Mouse (Mus musculus) intestine, embryonic 15.5 days (tissue): ENCODE measurements around the gene Smyd3. TPM values are rescaled to one million over a fixed set of nuclear protein-coding genes. Genes with fewer than 3 reads are reported as not detected.
A peak's percentile ranks its signal among the peaks of the same experiment; 100 is the strongest.
"Not testable (repeated sequence)": the region's sequence is repeated elsewhere in the genome, so short reads cannot be mapped to it uniquely, and the experiment has no call there.

ENCODE experiments used
- ATAC-seq: fragments of 200-750 bp; cut with Nextera tagmentation; 2 replicates; pipeline ENCODE4 v1.8.0; 2017; ENCODE audit warnings: moderate TSS enrichment, moderate library complexity
- H3K27ac ChIP-seq: fragments of 300-500 bp; sonication (generic); 2 replicates; pipeline ENCODE4 v1.5.1; 2015; ENCODE audit warnings: mild to moderate bottlenecking, inconsistent platforms
- H3K27me3 ChIP-seq: fragments of 300-500 bp; sonication (generic); replicated peaks from 2 replicates; pipeline ENCODE4 v1.6.1; 2015; ENCODE audit warnings: inconsistent platforms
- H3K36me3 ChIP-seq: fragments of 300-500 bp; sonication (generic); 2 replicates; pipeline ENCODE4 v1.6.1; 2015; ENCODE audit warnings: inconsistent platforms
- H3K4me1 ChIP-seq: fragments of 300-500 bp; sonication (generic); replicated peaks from 2 replicates; pipeline ENCODE4 v1.6.1; 2015; ENCODE audit warnings: inconsistent platforms
- H3K4me2 ChIP-seq: fragments of 300-500 bp; sonication (generic); replicated peaks from 2 replicates; pipeline ENCODE4 v1.6.1; 2015; ENCODE audit warnings: mild to moderate bottlenecking, inconsistent platforms
- H3K4me3 ChIP-seq: fragments of 300-500 bp; sonication (generic); replicated peaks from 2 replicates; pipeline ENCODE4 v1.5.1; 2015; ENCODE audit warnings: inconsistent platforms
- H3K9ac ChIP-seq: fragments of 300-500 bp; sonication (generic); 2 replicates; pipeline ENCODE4 v1.6.1; 2015; ENCODE audit warnings: inconsistent platforms
- H3K9me3 ChIP-seq: fragments of 300-500 bp; sonication (generic); 2 replicates; pipeline ENCODE4 v1.6.1; 2016; ENCODE audit warnings: inconsistent platforms
- WGBS: fragments of 180-500 bp; shearing (Covaris S2); methylation state at CpG from one replicate; pipeline ENCODE4 v1.1.7; 2015; 5-methylcytosine and 5-hydroxymethylcytosine counted together
- polyA plus RNA-seq: library from polyadenylated mRNA; unstranded; fragments of >200 nt; fragmentation: Nextera tagmentation; extraction: Ambion mirVana; gene quantifications from 2 replicates; pipeline ENCODE4 v1.2.1, GENCODE M21; 2015

Smyd3 gene
- polyA plus RNA-seq, 1 experiment from 2014 or later = 18.1 TPM

DNA sequence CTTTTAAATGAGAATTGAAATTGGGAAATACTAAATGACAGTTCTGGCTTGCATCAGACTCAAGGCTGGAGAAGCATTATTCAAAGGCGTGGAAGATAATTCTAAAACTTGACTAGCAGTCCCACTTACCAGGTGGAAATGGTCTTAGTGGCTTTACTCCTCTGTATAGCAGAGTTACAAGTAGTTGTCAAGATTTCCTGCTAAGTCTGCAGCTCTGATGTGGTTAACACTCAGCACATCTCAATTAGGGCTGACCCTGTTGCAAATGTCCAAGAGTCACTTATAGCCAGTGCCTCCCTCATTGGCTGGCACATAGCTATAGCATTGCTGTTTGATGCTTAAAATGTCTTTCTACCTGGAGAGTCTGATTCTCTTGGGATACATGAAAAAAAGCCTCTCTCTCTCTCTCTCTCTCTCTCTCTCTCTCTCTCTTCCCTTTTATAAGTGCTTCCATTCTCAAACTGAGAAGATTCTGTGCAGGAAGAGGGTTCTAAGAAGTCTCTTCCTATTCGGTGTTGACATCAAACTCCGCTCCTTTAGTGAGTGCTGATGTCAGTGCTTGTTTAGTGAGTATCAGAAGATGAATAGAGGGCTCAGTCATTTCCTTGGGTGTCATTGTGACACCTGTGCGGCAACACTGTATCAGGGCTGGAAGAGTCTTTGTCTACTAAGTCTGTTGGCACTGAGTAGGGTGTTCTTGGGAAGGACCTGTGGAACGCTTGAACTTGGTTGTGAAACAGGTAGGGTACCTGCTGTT lies 31.3 kb upstream of the Smyd3 start:
- no peak for ATAC-seq
- Histone ChIP-seq H3K4me2 (no peak overlapping the region), H3K9ac (no peak overlapping the region)

DNA sequence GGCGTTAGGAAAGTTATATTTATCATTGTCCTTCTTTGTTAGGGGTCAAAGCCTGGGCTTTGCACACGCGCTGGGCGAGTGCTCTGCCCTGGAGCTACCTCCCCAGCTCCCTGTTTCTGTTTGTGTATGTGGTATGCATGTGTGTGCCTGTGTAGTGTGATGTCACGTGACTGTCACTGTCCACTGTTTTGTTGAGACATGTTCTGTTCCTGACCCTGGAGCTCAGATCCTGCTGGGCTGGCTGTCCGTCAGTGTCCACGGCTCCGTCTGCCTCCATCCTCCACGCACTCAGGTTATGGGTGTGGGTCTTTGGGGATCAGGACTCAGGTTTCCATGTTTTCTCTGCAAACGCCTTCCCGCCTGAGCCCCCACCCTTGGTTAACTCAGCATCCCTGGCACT lies 30.4 kb upstream of the Smyd3 start:
- Histone ChIP-seq H3K4me1 (peaks cover 7% of the 10 kb centered on the region), H3K4me2 (no peak overlapping the region), H3K27me3 (no peaks in the 10 kb centered on the region), H3K36me3 (no peaks in the 10 kb centered on the region), H3K9me3 (no peaks in the 10 kb centered on the region), H3K9ac (no peak overlapping the region), H3K4me3 (no peak overlapping the region), H3K27ac (no peak overlapping the region)
- WGBS = 69% methylated on average over 11 of the region's 11 CpGs
- no peak for ATAC-seq

More for the DNA sequence above, 31.3 kb upstream of the Smyd3 start:
- Histone ChIP-seq H3K4me3 (no peak overlapping the region), H3K36me3 (no peaks in the 10 kb centered on the region), H3K27ac (no peak overlapping the region), H3K27me3 (no peaks in the 10 kb centered on the region), H3K4me1 (peaks cover 7% of the 10 kb centered on the region), H3K9me3 (no peaks in the 10 kb centered on the region)
- WGBS = 91% methylated on average over 5 of the region's 5 CpGs

DNA sequence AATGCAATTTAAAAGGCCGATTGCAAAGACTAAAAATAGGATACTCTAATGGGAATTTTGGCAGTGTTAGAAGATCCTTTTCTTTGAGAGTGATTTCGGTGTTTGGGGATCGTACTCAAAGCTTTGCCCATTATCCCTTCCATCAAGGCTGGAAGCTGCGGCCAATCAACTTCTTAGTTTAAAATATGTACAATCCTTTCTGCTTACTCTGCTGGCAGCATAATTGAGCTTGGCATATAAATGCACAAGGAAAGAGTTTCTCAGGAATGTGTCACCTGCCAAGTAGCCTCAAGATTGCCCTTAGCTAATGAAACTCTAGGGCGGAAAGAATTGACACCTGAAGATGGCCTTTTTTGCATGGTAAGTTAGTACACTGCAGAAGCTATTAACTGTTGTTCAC lies 29.3 kb upstream of the Smyd3 start:
- peak overlapping the region; percentile 81; the same call in 1 of the 2 replicates for H3K9ac ChIP-seq
- no peaks in the 10 kb centered on the region for H3K36me3 ChIP-seq
- H3K27ac ChIP-seq = no peak overlapping the region
- H3K4me2 ChIP-seq = peak overlapping the region; percentile 66
- 14% methylated on average over 5 of the region's 5 CpGs for WGBS
- H3K9me3 ChIP-seq = no peaks in the 10 kb centered on the region
- ATAC-seq = no peak
- H3K27me3 ChIP-seq = no peaks in the 10 kb centered on the region
- peak overlapping the region; percentile 91 for H3K4me3 ChIP-seq
- peaks cover 7% of the 10 kb centered on the region for H3K4me1 ChIP-seq

DNA sequence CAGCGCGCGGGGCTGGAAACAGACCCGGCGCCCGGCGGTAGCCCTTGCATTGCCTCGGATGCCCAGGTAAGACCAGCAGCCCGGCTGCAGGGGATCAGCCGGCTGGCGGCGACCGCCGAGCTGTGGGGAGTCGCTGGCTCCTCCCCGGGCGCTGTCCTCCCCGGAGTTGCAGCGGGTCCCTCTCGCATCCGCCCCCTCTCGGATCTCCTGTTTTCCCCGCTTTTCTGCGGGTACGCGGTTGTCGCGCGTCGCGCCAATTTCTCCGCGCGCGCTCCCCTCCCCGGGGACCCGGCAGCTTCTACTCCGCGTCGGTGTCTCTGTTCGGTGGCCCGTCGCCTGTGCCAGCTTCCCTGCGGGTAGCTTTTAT lies 28.7 kb upstream of the Smyd3 start:
- H3K36me3 ChIP-seq = no peaks in the 10 kb centered on the region
- peak overlapping the region; percentile 91 for H3K4me3 ChIP-seq
- peak overlapping the region; percentile 66 for H3K4me2 ChIP-seq
- peak overlapping the region; percentile 96 for H3K27ac ChIP-seq
- no peaks in the 10 kb centered on the region for H3K9me3 ChIP-seq
- no peaks in the 10 kb centered on the region for H3K27me3 ChIP-seq
- H3K4me1 ChIP-seq = peaks cover 7% of the 10 kb centered on the region
- WGBS = under 1% methylated on average over 44 of the region's 44 CpGs
- peak; percentile 89 for ATAC-seq
- H3K9ac ChIP-seq = peak overlapping the region; percentile 81

DNA sequence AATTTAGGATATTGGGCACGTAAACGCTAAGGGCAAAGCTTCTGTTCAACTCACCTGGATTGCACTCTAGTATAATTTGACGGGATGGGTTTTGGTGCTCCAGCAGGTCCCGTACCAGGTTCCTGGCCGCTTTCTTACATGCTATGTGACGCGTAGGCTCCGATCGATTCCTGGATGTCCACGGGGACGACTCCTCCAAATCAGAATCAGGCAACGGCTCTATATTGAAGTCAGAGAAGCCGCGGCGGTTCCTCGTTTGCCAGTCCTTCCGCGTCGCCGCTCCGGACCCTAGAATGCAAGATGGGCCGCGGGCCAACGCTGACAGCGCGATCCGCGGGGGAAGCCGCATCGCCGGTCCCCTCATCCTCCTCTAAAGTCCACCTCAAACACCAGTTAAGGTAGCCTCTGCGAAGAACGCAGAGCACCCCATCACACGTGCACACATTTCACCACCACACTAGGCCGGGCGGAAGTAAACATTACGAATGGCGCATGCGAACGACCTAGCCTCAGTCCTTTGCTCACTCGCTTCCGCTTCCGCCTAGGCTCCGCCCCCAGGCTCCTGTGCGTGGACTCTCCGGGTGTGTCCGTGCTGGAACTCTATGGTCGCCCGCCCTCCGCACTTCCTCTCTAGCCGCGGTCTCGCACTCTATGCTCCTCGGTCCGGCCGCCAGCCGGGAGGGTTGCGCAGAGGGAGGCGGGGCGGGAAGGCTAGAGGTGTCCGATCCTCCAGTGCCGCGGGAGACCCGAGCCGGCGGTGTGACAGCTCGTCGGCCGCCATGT lies 28.1 kb upstream of the Smyd3 start, which contains the start of the genes Tfb2m and Cnst:
Gene Tfb2m, minus strand, starts transcription at position 500 of the 783 bp plus-strand sequence.
Gene Cnst, plus strand, starts transcription at position 603 of the 783 bp plus-strand sequence.
- Histone ChIP-seq H3K27ac (peak within 1 kb of the TSS; percentile 96), H3K9ac (peak within 1 kb of the TSS; percentile 81), H3K4me3 (peak within 1 kb of the TSS; percentile 91), H3K4me2 (peak within 1 kb of the TSS; percentile 66)
- ATAC-seq = peak; percentile 98
- under 1% methylated on average over 69 of the region's 69 CpGs for WGBS
- H3K36me3 ChIP-seq, H3K27me3 ChIP-seq, H3K9me3 ChIP-seq, H3K4me1 ChIP-seq: not testable (repeated sequence)

DNA sequence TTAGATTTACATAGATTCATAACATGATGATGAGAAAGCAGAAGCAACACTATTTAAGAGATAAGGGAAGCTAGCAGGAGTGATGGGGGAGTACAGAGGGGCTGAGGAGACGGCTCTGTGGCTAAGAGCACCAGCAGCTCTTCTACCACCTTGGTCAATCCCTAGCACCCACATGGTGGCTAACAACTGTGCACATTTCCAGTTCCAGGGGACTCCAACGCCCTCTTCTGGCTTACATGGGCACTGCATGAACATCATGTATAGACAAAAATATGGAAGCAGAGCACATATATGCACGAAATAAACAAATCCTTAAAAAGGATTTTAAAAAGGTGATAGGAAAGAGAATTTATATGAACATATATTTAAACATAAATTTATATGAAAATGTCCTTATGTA lies 23.7 kb upstream of the Smyd3 start:
- Histone ChIP-seq H3K9me3 (no peaks in the 10 kb centered on the region), H3K27ac (no peak overlapping the region), H3K9ac (no peak overlapping the region), H3K4me2 (no peak overlapping the region), H3K4me1 (peaks cover 6% of the 10 kb centered on the region), H3K4me3 (no peak overlapping the region), H3K27me3 (no peaks in the 10 kb centered on the region), H3K36me3 (0 out of 2 replicates have a peak, but pooled peaks cover 4% of the 10 kb centered on the region)
- no peak for ATAC-seq
- 59% methylated on average over 3 of the region's 3 CpGs for WGBS

DNA sequence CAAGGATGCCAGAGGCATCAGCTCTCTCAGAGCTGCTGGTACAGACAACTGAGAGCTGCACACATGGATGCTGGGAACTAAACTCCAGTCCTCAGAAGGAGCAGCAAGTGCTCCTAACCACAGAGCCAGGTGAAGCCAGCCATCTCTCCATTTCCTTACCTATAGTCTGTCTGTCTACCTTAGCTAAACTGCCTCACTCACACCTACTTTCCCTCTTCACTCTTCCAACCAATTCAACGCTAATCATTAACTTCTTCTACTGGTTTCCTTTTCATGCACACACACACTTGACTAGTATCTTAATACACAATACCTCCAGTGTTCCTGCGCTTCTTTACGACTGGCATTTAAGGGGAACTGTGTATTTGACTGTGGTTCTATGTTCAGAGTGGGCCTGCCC lies 22.0 kb upstream of the Smyd3 start:
- no peak overlapping the region for H3K9ac ChIP-seq
- H3K9me3 ChIP-seq = no peaks in the 10 kb centered on the region
- H3K4me1 ChIP-seq = 0 out of 2 replicates have a peak, but pooled peaks cover 3% of the 10 kb centered on the region
- peak; percentile 85 for ATAC-seq
- H3K27ac ChIP-seq = no peak overlapping the region
- no peak overlapping the region for H3K4me3 ChIP-seq
- H3K36me3 ChIP-seq = 0 out of 2 replicates have a peak, but pooled peaks cover 4% of the 10 kb centered on the region
- 72% methylated on average over 3 of the region's 3 CpGs for WGBS
- no peaks in the 10 kb centered on the region for H3K27me3 ChIP-seq
- H3K4me2 ChIP-seq = no peak overlapping the region

DNA sequence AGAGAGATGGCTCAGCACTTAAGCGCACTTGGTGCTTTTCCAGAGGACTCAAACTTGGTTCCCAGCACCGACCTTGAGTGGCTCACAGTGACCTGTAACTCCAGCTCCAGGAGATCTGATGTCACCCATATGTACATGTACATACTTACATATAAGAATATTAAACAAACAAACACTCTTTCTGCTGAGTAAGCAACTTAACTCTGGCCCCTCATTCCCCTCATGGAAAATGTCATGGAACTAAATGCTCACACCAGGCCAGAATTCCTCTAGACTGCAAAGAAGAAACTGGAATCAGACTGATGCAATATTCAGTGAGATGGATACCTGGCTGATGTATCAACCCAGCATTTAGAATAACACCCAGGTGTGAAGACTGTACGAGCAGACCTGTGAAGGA lies 21.2 kb upstream of the Smyd3 start:
- Histone ChIP-seq H3K4me3 (no peak overlapping the region), H3K27ac (no peak overlapping the region)
- WGBS = 96% methylated on average over 3 of the region's 3 CpGs

DNA sequence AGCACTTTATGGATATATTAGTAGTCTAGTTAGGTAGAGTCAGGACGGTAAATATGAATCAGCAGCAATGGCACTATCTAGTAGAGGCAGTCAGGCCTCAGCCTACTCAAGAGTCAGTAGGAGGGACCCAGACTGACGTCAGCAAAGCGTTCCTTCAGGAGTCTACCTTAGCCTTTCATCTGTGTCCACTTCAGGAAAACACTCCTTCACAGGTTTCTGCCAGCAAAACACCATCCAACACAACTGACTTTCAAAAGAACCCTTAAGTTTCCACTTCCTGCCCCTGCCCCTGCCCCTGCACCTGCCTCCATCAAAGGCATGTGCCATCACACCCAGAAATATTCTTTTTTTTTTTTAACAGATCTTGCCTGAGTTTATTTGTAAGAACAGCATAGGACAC lies 2.1 kb upstream of the Smyd3 start:
- ATAC-seq = no peak
- Histone ChIP-seq H3K4me1 (0 out of 2 replicates have a peak, but pooled peaks cover 2% of the 10 kb centered on the region), H3K4me3 (no peak overlapping the region), H3K9me3 (no peaks in the 10 kb centered on the region), H3K9ac (no peak overlapping the region), H3K27me3 (no peaks in the 10 kb centered on the region), H3K36me3 (no peaks in the 10 kb centered on the region), H3K27ac (no peak overlapping the region), H3K4me2 (no peak overlapping the region)
- 76% methylated on average over 3 of the region's 3 CpGs for WGBS

More for the DNA sequence above, 21.2 kb upstream of the Smyd3 start:
- Histone ChIP-seq H3K4me2 (no peak overlapping the region), H3K9me3 (no peaks in the 10 kb centered on the region), H3K4me1 (0 out of 2 replicates have a peak, but pooled peaks cover 3% of the 10 kb centered on the region), H3K27me3 (no peaks in the 10 kb centered on the region), H3K36me3 (0 out of 2 replicates have a peak, but pooled peaks cover 4% of the 10 kb centered on the region), H3K9ac (no peak overlapping the region)
- no peak for ATAC-seq

DNA sequence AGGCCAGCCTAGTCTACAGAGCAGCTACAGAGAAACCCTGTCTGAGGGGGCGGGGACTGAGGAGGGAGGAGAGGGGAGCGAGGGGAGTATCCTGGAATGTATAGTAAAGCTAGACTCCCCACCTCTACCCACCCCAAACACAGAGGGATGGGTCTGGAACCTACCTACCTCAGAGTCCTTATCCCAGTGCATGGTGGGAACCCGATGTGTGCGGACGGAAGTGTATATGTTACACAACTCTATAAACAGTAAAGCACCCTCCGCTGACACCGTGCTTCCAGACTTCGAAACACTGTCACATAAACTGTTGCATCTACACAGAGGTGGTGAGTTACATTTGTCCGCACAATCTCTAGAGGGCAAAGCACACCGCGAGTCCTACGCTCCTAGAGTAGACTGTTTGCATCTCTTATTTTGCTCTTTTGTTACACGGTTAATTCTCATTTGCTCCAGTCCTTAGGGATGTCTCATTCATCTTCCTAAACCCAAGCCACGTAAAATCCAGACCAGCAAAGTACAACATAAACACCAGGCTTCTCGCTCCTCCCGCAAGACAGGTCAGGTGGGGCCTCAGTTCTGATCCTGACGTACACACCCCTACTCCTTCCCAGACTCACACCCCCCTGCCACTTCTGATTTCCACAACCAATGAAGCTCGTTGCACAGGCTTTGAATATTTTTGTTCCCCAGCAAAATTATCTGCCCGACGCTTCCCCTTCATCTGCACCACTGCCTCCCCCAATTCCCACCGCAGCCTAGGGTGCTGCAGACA lies 714 bp downstream of the Smyd3 start:
- 0 out of 2 replicates have a peak, but pooled peaks cover 2% of the 10 kb centered on the region for H3K4me1 ChIP-seq
- peak overlapping the region; percentile 84 for H3K4me3 ChIP-seq
- under 1% methylated on average over 21 of the region's 21 CpGs for WGBS
- ATAC-seq = peak; percentile 82
- H3K9ac ChIP-seq = peak overlapping the region; percentile 82
- no peaks in the 10 kb centered on the region for H3K36me3 ChIP-seq
- no peaks in the 10 kb centered on the region for H3K27me3 ChIP-seq
- H3K27ac ChIP-seq = peak overlapping the region; percentile 79; the same call in 1 of the 2 replicates
- peak overlapping the region; percentile 93 for H3K4me2 ChIP-seq
- H3K9me3 ChIP-seq = no peaks in the 10 kb centered on the region

DNA sequence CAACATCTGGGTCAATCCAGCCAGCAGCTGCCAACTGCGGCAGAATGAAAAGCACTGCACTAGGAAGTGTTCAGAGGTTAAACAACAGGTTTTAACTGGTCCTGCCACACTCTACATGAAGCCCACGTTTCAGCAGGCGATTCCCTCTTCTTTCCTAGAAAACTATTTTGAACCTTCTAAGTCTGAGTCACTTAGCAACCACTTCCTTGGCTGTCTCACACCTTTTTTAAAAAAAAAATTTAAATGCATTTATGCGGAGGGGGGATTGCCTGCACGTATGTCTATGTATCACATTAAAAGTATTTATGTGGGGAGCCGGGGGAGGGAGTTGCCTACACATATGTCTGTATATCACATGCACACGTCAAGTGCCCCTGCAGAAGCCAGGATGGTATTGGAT lies 5.9 kb downstream of the Smyd3 start:
- 79% methylated on average over 7 of the region's 7 CpGs for WGBS
- H3K4me1 ChIP-seq = 0 out of 2 replicates have a peak, but pooled peaks cover 1% of the 10 kb centered on the region
- H3K36me3 ChIP-seq = no peaks in the 10 kb centered on the region
- H3K27ac ChIP-seq = no peak overlapping the region
- H3K27me3 ChIP-seq = no peaks in the 10 kb centered on the region
- no peak for ATAC-seq
- no peak overlapping the region for H3K9ac ChIP-seq
- no peak overlapping the region for H3K4me2 ChIP-seq
- H3K4me3 ChIP-seq = no peak overlapping the region
- no peaks in the 10 kb centered on the region for H3K9me3 ChIP-seq
